Mouse (Mus musculus): ENCODE measurements around the gene Hist2h2aa1.
"Not testable (repeated sequence)": the region's sequence is repeated elsewhere in the genome, so short reads cannot be mapped to it uniquely, and the experiment has no call there.

Hist2h2aa1 gene

DNA sequence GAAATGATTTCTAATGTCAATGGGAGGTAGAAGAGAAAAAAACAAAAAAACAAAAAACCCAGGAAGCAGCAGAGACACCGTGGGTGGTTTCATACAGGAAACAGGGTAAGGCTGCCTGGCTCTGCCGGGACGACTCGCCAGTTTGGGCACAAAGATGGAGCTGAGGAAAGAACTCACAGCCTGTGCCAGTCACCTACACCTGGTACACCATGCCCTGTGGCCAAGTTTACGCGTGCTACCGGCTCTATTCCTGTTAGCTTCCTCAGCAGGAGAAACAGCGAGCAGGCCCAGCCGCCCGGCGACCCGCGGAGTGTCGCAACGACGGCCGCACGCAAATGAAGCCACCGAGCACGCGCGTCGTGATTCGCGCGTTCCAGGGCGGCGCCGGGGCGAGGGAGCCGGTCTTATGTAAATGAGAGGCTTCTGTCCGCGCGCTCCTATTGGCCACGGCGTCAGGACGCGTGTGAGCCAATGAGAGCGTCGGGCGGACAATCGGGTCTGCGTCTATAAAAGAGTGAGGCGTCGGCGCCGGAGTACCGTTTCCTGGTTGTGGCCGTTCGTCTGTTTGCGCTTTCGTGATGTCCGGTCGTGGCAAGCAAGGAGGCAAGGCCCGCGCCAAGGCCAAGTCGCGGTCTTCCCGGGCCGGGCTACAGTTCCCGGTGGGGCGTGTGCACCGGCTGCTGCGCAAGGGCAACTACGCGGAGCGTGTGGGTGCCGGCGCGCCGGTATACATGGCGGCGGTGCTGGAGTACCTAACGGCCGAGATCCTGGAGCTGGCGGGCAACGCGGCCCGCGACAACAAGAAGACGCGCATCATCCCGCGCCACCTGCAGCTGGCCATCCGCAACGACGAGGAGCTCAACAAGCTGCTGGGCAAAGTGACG is at the start of gene Hist2h2aa1:
TSS of gene Hist2h2aa1 (plus strand) at position 495 of the 884 bp plus-strand sequence.
- DNase-seq (ENCODE audit: low read depth, low spot score), result peak; percentile 83

DNA sequence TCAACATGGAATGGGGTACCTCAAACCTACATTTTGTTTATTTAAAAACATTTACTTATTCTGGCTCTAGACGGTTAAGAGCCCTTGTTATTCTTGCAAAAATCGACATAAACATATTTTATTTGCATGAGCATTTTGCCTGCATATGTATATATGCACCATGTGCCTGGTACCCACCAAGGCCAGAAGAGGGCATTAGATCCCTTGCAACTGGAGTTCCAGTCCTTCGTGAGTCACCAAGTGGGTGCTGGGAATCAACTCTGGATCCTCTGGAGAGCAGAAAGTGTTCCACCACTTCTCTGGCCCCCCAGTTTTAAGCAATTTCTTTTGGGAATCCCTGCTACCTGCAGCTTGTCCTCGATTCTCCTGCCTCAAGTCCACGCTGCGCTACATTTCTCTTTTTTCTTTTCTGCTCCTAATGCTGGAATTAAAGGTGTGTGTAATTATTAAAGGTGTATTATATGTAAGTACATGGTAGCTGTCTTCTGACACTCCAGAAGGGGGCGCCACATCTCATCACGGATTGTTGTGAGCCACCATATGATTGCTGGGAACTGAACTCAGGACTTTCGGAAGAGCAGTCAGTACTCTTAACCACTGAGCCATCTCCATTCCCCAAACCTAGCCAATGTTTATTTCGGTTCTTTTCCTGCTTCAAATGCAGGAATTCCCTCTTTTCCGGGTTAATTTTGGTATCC is 49.5 kb upstream of the Hist2h2aa1 start:
- DNase-seq (ENCODE audit: low read depth, low spot score), result no peak

DNA sequence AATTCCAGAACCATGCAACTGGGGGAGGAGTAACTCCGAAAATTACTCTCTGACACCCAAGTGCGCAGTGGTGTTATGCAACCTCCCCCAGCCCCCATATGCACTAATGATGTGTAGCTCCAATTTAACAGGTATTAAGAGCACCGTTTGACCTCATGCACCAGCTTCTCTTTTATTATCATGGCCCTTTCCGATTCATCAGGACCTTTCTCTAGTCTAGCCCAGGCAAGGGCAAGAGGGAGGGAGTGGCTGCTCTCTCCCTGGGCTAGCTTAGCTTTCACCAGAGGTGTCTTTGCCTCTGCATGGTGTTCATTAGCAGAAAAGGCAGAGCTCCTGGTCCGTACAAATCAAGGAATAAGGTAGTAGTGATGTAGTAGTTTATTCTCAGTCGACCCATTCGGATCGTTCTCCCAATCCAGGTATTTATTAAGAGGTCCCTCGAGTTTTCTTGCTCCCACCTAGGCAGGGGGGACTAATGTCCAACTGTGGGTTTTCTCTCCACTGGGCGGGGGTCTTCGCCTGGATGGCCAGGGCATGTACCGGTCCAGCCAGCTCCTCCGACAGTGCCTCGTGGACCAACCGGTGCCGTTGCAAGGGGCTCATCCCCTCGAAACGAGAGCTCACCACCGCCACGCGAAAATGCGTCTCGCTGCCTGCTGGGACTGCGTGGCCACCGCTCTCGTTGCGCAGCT is 48.7 kb upstream of the Hist2h2aa1 start:
- DNase-seq (ENCODE audit: low read depth, low spot score), result peak; percentile 25

DNA sequence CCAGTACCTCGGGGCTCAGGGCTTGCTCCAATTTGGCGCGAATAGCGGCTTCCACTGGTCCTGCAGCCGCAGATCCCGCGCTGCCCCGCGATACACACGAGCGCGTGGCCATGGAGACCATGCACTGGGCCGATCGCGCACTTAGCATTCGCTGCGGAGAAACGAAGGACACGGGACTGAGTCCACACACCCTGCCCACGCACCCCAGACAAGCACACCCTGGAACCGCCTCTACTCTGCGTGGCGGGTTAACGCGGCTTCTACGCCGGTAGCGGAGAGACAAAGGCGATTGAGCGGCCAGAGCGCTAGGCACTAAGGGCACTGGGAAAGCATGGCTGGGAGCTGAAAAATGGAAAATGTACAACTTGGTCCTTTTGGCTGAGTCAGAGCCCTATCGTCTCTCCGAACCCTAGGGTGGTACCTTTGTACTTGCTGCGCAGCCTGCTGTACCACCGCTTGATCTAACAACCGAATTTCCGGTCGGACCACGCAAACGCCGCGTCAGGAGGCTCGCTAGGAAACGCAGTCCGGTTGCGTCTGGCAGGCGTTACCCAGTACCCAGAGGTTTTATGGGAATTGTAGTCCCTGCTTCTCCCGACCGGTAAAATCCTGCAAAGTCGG is 48.1 kb upstream of the Hist2h2aa1 start:
- DNase-seq (ENCODE audit: low read depth, low spot score), result peak; percentile 92

DNA sequence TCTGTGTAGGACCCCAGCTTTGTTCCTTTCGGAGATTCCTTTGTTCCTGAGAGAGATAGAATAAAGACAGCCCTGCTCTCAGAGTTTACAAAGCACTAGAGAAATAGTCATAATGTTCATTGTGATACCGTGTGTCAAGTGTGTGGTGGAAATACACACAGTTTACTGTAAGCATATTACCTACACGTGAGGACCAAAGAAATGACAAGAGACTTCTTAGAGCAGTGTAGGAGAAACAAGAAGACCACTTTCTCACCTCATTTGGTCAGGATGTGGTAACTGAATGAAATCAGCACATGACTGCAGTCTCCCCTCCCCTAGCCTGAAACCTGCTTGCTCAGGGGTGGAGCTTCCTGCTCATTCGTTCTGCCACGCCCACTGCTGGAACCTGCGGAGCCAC is 47.1 kb upstream of the Hist2h2aa1 start:
- DNase-seq (ENCODE audit: low read depth, low spot score), result peak; percentile 57

DNA sequence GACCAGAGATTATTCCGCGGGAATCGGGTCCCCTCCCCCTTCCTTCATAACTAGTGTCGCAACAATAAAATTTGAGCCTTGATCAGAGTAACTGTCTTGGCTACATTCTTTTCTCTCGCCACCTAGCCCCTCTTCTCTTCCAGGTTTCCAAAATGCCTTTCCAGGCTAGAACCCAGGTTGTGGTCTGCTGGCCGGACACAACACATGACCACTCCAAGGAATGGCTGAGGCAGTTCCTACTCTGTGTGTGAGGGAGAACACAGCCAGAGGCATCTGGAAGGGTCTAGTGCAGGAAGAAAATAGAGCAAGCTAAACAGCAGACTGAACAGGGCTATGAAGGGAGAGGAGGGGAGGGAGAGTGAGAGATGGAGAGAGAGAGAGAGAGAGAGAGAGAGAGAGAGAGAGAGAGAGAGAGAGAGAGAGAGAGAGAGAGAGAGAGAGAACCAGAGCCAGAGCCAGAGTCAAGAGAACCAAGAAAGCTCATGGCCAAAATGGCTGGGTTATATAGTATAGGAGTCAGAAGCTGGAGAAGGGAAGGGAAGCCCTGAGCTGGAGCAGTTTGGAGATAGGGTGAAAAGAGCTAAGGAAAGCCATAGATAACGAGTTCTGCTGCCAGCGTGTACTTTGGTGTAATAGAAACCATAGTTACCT is 46.6 kb upstream of the Hist2h2aa1 start:
- not testable (repeated sequence) for DNase-seq (ENCODE audit: low read depth, low spot score)

DNA sequence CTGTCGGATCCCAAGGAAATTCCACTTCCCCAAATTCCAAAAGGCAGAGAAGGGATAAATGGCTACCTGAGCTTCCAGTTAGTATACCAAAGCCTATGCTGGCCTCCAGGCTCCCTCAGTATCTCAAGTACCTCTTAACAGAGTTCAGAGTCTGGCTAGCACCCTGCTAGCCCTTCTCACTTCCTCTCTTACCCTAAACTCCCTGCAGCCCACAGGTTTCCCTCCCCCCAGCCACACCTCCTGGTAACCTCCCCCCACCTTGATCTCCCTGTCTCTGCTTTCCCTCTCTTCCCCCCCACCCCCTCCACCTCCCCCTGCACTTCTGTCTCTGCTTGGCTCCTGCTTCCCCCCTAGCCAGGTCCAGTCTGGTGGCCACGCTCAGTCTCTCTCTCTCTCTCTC is 45.6 kb upstream of the Hist2h2aa1 start:
- no peak for DNase-seq (ENCODE audit: low read depth, low spot score)

DNA sequence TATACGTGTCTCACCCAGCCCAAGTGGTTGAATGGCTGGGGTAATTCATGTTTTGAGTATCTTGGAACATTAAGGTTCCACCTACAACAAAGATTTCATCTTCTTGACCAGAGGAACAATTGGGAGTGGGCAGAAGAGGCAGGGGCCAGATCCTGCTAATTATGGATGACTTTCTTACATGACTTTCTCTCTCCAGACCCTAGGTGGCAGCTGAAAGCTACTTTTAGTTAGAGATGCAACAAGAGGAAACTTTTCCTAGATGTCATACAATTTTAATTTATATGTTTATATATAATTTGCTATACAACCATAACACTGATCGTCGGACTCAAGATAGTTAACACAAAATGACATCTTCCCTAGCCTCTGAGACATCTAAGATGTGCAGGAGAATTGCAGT is 37.5 kb upstream of the Hist2h2aa1 start:
- DNase-seq (ENCODE audit: low read depth, low spot score), result no peak

DNA sequence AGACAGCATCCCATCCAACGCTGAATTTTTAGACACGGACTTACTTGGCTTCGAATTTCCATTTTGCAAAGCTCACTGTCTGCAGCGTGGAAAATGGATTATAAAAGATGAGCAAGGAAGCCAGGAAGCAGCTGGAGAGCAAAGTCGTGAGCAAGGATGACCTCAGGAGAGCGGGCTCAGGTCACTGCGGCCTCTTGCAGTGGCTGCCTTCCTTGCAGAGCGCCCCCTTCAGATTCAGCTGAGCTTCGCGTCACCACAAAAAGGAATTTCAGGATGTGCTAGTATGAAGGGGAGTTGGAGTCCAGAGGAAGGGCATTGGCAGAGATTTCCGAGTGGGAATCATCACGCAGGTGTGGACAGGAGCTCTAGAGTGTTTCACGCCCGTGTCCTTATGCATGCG is 36.1 kb upstream of the Hist2h2aa1 start:
- peak; percentile 45 for DNase-seq (ENCODE audit: low read depth, low spot score)

DNA sequence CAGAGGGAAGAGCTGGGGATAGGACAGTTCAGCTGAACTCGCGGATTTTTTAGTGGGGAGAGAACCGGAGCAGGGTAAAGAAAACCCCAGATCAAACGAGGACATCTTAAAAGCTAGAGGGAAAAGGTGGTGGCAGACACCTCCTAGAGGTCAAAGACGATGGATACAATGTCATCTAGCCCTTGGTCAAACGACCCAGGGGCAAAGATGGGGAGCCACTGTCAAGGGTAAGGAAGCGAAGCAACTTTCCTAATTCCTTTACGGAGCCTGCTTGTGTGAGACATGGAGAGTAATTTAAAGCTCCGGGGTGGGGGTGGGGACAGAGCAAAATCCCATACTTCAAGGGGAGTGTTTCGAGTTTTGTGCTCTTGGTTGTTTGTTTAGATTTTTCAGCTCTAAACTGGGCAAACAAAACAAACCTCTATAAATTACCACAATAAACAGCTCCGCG is 26.1 kb upstream of the Hist2h2aa1 start:
- peak; percentile 74 for DNase-seq (ENCODE audit: low read depth, low spot score)

DNA sequence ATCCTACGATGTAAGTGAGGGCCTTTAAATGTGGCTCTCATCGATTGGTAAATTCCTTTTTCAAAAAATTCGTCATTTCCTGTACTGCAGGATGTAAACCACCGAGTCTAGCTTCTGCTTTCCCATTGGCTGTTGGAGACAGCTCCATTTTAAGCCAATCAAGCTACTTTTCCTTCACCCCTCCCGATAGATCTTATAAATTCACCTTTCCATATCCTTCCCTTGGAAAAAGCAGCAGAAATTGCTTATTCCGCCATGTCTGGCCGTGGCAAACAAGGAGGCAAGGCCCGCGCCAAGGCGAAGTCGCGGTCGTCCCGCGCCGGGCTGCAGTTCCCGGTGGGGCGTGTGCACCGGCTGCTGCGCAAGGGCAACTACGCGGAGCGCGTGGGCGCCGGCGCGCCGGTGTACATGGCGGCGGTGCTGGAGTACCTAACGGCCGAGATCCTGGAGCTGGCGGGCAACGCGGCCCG is 25.6 kb upstream of the Hist2h2aa1 start, which contains the start of the genes Bola1 and Hist2h2ab:
TSS of gene Bola1 (minus strand) at position 49 of the 470 bp plus-strand sequence.
TSS of gene Hist2h2ab (plus strand) at position 205 of the 470 bp plus-strand sequence.
- DNase-seq (ENCODE audit: low read depth, low spot score), result peak; percentile 91

DNA sequence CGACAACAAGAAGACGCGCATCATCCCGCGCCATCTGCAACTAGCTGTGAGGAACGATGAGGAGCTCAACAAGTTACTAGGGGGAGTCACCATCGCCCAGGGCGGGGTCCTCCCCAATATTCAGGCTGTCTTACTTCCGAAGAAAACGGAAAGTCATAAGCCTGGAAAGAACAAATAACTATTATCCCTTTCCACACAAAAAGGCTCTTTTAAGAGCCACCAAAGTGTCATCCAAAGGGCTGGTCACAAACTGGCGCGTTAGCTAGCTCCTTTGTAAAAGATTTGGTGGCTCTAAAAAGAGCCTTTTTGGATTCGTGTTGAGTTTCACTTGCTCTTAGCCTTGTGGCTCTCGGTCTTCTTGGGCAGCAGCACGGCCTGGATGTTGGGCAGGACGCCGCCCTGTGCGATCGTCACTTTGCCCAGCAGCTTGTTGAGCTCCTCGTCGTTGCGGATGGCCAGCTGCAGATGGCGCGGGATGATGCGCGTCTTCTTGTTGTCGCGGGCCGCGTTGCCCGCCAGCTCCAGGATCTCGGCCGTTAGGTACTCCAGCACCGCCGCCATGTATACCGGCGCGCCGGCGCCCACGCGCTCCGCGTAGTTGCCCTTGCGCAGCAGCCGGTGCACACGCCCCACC is 25.0 kb upstream of the Hist2h2aa1 start:
- DNase-seq (ENCODE audit: low read depth, low spot score), result peak; percentile 76

DNA sequence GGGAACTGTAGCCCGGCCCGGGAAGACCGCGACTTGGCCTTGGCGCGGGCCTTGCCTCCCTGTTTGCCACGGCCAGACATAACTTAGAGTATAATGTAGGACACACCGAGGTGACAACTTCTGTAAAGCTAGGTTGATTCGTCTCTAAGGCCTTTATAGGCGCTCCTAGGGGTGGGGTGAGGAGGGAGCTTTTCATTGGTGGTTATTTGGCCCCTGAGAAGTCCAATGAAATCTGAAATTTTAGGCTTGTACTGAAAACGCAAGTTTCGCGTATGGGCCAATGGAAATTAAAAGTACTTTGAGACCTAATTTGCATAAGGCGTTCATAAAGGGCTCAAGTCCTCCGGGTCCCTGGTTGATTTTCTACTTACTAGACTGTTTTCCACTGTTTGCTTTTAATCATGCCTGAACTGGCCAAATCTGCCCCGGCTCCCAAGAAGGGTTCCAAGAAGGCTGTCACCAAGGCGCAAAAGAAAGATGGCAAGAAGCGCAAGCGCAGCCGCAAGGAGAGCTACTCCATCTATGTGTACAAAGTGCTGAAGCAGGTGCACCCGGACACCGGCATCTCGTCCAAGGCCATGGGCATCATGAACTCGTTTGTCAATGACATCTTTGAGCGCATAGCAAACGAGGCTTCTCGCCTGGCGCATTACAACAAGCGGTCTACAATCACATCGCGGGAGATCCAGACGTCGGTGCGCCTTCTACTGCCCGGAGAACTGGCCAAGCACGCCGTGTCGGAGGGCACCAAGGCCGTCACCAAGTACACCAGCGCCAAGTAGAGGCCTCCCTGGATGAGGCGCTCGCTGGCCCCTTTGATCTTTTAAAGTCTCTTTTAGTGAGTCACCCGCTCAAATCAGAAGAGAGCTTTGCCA is 24.3 kb upstream of the Hist2h2aa1 start, which contains the start of the genes Hist2h2ac and Hist2h2be:
TSS of gene Hist2h2ac (minus strand) at position 116 of the 875 bp plus-strand sequence.
TSS of gene Hist2h2be (plus strand) at position 355 of the 875 bp plus-strand sequence.
- DNase-seq (ENCODE audit: low read depth, low spot score), result peak; percentile 96

DNA sequence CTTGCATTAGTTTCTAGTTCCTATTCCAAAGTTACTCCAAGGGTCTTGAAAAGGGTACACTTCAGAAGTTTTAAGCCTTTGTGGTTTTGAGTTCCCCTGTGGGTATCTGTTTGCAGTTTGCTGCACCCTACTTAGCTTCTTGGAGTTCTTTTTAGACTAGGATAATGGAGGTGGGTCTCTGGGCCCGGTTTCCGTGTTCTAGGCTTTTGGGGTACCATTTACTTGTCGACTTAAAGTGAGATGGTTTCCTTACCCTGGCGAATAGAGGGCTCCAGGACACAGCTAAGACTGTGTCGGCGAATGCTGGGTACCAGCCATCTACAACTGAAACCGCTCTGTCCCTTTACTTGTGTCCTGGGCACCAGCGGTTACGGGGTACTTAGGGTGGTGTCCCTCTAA is 23.7 kb upstream of the Hist2h2aa1 start:
- no peak for DNase-seq (ENCODE audit: low read depth, low spot score)

DNA sequence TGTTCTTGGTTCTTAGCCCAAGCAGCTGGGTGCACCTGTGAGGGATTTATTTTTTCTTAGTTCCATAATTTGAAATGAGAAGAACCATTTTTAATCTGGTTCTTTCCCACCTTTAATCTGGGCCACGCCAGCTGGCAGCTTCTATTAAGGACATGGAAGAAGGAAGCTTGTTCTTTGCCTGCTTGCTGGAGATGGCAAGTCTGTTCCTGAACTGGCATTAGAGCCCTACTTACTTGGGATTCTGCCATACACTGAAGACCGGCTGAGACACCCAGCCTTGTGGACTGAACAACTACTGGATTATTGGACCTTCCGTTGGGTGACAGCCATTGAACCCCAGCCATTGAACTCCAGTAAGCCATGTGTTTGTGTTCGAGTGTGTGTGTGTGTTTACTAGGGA is 22.5 kb upstream of the Hist2h2aa1 start:
- no peak for DNase-seq (ENCODE audit: low read depth, low spot score)

DNA sequence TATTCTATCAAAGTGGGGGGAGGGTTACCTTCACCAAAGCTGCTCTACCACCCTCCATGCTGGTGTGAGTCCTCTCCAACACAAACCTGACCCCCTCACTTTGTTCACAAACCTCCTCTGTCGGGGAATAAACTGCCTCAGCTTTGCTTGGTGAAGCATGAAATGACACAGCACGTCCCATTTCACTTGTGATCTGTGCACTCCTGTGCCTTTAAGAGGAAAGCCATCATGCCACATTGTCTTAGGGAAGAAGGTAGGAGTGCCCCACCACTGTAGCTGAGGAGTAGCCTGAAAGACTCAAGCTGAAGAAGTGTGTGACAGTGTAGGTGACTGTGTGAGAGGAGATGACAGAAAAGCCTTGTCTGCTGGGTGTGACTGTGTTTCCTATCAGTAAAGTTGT is 19.9 kb upstream of the Hist2h2aa1 start:
- no peak for DNase-seq (ENCODE audit: low read depth, low spot score)

DNA sequence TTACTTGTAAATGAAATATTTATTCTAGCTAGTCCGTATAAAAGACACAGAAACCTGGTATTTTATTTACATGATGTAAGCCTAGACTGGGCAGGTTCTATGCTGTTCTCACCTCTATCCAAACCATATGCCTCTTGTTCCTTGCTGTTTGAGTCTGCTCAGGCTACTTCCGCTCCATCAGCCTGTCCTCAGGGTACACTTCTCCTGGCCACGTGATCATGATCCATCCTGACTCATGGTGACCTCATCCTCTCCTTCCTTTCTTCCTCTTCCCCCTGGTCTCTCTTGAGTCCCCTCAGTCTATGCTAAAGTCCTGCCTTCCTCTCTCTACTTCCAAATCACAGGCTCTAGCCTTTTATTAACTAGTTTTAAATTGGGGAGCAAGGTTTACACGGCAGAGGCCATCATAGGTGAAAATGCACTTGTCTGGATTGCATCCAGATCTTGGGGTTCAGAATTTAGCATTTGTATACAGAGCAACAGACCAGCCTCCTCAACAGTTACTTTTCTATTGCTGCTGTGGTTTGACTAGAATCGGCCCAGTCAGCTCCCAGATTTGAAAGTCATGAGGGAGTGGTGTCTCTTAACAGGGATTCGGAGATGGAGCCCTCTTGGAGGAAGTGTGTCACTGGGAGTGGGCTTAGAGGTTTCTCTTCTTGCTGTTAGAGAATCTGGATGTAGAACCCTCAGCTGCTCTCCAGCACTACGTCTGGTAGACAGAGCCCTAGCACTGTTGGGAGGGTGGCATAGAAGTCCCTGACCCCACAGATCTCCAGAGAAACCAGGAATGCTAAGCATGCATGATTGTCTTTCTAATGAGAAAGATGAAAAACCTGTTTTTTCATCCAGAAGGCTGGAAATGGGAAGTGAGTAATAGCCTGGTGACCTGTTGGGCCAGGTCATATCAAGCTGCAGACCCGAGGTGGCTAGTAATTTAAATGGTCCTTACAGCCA is 18.3 kb upstream of the Hist2h2aa1 start:
- no peak for DNase-seq (ENCODE audit: low read depth, low spot score)

DNA sequence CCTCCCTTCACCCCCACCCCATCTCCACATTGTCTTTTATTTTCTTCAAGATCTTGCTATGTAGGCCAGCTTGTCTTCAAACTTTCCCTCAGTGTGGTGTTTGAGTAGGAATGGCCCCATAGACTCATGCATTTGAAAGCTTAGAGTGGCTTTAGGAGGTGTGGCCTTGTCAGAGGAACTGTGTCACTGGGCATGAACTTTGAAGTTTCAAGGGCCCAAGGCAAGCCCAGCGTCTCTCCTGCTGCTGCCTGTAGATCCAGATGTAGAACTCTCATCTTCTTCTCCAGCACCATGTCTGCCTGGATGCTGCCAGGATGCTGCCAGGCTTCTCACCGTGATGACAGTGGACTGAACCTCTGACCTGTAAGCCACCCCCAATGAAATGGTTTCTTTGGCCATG is 16.5 kb upstream of the Hist2h2aa1 start:
- DNase-seq (ENCODE audit: low read depth, low spot score), result no peak
